Mouse (Mus musculus) heart, postnatal 36 days (tissue): ENCODE measurements around the gene Lpcat3. TPM values are rescaled to one million over a fixed set of nuclear protein-coding genes. Genes with fewer than 3 reads are reported as not detected.
A peak's percentile ranks its signal among the peaks of the same experiment; 100 is the strongest.
"Not testable (repeated sequence)": the region's sequence is repeated elsewhere in the genome, so short reads cannot be mapped to it uniquely, and the experiment has no call there.

Source experiments
- DNase-seq, 2 experiments: peaks; one replicate each; pipeline ENCODE4 v3.0.0; 2021 to 2022
- intact Hi-C: fragments of 180-260 bp; cut with DNase I; formaldehyde crosslinking; loops from one replicate; pipeline ENCODE4 v1.15.1; 2025
- total RNA-seq, 2 experiments: library from RNA; stranded (reverse); gene quantifications; 2 replicates each; pipeline ENCODE4 v1.2.3; 2021

Gene Lpcat3
- total RNA-seq: 10 to 100 TPM; 51.6 TPM

DNA sequence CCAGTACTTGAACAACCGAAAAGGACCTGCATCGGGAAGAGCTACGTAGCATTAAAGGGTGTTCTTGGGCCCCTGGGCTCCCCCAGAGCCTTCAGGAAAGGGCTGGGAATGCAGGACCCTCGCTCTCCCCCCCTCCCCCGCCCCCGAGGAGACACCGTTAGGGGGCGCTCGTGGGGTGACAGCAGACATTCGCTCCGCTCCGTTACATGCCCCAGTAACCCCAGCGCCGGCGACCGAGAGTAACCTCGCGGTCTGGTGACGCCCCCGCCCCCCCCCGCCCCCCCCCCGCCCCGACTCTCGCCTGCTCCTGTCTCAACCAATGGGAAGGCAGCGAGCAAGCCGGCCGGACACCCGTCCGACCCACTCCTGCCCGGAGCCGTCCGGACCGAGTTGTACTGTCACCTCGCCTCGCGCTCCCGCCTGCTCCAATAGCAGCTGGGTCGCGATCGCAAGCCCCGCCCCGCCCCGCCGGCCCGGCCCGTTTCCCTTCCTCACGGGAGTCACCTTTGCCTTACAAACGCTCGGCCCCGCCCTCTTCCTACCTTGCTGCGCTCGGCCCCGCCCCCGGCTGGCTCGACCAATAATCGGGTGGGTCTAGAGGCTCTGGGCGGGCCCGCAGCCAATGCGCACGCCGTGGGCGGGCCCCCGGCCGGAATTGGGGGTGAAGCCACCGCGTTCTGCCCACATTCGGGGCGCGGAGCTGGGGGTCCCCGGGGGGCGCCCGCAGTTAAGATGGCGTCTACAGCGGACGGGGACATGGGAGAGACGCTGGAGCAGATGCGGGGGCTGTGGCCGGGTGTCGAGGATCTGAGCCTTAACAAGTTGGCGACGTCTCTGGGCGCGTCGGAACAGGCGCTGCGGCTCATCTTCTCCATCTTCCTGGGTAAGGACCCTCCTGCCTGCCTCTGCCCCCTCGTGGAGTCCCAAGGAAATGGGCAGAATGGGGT lies at the start of gene Lpcat3:
Lpcat3 (plus strand) TSS at position 551 of the 947 bp plus-strand sequence.
- intact Hi-C loops: loop anchor here (2.0 to 5.0 kb wide), 3 partner anchors 50 to 94 kb away; partner anchors contain the start of genes Atn1, Emg1, Gm45234 and Grcc10
- peak; percentile 98 to 99 for DNase-seq

DNA sequence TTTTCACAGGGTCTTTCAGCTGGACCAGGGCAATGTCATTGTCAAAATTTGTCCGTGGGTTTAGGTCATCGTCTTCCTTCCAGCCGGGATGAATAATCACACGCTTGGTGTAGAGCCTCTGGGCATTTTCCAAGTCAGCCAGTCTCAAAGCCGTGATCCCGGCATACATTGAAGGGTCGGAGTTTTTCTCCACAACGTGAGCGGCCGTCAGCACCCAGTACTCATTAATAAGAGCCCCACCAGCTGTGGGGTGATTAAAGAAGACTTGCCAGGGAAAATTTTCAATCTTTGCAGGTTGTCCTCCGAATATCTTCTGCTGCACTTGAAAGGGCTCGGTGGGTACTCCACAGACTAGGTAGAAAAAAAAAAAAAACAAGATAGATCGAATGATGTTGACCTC lies 37.2 kb upstream of the Lpcat3 start:
- intact Hi-C loops: no loop called here

DNA sequence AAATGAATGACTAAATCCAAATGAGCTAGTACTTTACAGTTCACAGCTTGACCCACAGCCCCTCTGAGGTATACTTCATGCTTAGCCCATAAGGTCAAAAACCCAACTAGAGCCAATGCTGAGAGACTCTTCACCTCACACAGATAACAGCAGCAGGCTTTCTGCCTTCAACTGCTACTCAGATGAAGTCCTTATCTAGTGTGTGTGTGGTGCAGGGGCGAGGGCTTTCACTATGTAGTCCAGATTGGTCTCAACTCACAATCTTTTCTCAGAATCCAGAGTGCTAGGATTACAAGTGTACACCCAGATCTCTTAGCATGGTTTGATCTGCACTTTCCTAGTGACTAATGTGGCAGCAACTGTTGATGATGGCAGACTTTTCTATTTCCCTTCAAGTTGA lies 36.6 kb upstream of the Lpcat3 start:
- DNase-seq, intact Hi-C loops: not testable (repeated sequence)

More for the DNA sequence above, 37.2 kb upstream of the Lpcat3 start:
- no peak for DNase-seq

DNA sequence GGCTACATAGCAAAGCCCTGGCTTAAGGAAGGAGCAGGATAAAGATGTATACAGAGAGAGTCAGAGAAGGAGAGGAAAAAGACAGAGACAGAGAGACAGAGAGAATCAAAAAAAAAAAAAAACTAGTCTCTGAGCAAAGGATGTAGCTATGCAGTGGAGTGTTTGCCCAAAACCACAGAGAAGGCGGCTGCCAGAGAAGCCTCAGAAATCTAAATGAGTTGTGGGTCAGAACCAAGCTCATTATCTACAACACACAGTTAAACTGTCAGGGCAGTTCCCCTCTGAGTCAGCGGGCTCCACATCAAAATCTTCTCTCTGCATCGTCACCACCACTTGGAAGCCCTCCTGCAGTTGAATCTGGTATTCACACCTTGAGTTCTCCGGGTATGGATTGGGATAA lies 32.1 kb upstream of the Lpcat3 start:
- no peak for DNase-seq
- intact Hi-C loops: no loop called here

DNA sequence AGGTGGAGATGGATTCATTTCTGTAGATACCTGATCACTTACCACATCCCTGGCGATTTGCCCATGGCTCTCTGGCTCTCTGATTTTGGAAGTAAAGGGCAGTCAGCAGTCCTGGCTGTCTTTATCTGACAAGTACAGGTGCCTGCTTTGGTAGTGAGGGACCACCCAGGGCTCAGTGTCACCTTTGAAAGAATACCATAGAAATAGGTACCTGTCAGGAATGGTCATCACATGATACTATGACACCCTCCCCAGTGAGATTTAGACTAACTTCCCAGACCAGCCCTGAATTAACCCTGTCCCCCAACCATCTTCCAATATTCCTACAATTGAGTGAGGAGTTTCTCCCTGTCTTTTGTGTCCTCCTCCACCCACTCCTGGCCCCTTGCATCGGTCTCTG lies 26.8 kb upstream of the Lpcat3 start, which contains the start of gene C1s2:
C1s2 (minus strand) TSS at position 101 of the 400 bp plus-strand sequence.
- DNase-seq, intact Hi-C loops: not testable (repeated sequence)

DNA sequence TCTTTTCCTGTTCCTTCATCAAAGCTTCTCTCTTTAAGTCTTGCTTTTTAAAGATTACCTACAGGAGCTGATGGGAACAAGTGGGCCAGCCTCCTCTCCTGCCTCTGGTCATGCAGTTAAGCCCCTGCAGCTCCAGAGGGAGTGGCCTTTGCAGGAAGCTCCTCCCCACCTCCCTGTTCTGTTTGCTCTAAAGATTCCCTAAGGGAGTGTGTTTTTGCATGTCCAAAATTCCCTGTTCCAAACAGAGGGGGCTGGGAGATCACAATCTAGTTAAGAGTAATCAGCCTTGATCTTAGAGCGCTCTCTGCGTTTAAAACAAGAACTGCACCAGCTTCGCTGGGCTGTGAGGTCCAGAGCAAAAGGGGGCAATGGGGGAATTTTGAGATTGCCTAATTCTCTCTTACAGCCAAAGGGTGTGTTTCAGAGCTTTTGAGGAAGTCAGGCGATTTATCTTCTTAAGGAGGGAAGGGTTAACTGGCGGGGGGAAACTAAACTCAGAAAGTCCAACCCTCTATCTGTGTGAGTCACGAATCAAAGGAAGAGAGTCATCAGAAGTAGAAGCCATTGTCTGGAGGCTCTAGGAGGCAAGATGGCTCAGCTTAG lies 25.9 kb upstream of the Lpcat3 start:
- intact Hi-C loops: loop anchor here (1.0 kb wide), 1 partner anchor 67 kb away; the partner anchor contains the start of gene C1rb
- not testable (repeated sequence) for DNase-seq

DNA sequence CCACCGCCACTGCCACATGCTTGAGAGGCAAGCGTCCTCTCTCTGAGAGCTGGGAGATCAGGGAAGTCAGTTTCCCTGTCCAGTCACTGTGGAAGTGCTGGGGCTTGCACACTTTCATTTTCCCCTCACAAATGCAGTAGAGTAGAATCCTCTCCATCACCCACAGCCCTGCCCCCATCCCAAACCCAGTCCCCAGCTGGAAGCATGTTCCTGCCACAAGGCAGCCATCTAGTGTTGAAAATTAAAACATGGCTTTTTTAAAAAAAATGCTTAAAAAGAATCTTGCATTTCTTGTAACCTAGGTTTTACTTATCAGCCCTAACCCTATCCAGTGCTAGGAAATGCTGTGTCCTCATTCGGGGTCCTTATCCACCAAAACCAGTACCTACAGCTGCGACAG lies 22.8 kb upstream of the Lpcat3 start:
- intact Hi-C loops: loop anchor here (2.0 kb wide), 2 partner anchors 63 to 97 kb away; no protein-coding TSS in a partner anchor
- DNase-seq: no peak

DNA sequence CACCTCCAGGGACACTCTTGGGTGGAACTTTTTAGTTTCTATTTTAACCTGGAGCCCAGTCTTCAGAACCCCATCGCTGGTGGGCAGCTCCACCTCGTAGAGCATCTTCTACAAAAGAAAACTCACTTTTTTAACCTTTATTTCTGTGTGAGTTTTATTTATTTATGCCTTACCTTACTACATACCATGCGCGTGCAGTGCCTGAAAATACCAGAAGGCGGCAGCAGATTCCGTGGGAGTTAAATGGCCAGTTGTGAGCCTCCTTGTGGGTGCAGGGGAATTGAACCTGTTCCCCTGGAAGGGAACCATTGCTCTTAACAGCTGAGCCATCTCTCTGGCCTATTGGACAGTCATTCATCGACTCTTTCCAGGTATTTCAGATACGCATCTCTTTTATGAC lies 21.8 kb upstream of the Lpcat3 start:
- DNase-seq: peak; percentile 73 to 84
- intact Hi-C loops: loop anchor here (1.0 to 2.0 kb wide), 3 partner anchors 62 to 118 kb away; no protein-coding TSS in a partner anchor

DNA sequence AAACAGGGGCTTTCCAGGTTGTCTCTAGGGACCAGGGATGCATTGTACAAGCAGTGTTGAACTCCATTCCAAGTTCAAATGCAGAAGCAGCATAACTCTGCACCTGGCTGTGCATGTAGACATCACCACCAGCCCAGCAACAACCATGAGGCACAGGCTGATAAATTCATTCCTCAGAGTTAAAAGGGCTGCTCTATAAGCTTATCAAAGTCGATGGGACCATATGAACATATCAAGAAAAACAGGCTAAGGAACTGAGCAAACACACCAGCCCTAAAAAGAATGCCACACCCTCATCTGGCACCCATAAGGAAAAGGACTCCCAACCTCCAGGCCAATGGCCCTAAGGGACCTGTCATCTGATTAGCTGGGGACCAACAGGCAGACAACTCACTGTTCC lies 16.4 kb upstream of the Lpcat3 start:
- no peak for DNase-seq
- intact Hi-C loops: no loop called here

DNA sequence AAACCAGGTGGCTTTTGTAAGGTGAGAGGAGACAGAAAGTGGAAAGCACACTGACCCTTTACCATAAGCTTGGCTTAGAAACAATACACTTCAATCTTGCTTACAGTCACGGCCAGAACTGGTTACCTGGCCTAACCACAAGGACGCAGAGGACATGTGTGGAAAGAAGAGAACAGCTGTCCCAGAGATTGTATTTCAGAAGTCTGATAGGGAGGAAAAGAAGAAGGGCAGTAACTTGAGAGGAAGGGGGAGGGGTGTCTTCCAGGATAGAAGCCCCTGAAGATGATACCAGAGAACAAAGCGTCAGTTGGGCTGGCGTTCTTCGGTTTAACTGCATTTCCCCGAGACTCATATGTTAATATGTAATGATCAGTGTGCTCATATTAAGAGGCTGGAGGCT lies 6.9 kb upstream of the Lpcat3 start:
- intact Hi-C loops: no loop called here
- no peak for DNase-seq

DNA sequence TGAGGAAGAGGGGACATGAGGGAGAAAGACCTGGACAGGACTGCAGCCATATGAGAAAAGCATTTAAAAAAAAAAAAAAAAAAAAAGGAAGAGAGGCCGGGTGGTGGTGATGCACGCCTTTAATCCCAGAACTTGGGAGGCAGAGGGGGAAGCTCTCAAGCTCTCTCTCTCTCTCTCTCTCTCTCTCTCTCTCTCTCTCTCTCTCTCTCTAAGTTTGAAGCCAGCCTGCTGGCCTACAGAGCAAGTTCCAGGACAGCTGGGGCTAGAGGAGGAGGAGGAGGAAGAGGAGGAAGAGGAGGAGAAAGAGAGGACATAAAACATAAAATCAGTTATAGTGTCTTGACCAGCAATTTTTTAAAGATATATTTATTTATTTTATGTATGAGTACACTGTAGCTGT lies 4.8 kb upstream of the Lpcat3 start:
- intact Hi-C loops: no loop called here
- no peak for DNase-seq

DNA sequence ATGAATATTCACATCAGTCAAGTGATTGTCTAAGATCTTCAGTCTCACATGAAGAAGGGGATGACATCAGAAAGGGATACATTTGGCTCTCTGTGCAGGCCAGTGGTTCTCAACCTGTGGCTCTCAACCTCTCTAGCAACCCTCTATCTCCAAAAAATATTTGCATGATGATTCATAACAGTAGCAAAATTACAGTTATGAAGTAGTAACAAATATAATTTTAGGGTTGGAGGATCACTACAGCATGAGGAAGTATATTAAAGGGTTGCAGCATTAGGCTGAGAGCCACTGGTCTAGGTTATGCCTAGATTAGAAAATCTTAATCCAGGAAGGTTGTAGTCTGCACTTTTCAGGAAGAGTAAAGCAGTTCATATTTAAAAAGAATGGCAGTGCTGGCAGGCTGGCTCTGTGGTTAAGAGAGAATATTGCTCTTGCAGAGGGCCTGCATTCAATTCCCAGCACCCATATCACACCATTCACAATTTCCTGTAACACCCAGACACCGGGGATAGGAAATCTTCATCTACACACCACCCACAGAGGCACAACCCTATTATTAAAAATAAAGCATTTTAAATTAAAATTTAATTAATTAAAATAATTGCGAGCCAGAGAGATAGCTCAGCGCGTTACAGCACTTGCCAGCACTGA lies 1.5 kb upstream of the Lpcat3 start:
- intact Hi-C loops: loop anchor here (5.0 kb wide), 1 partner anchor 81 kb away; the partner anchor contains the start of gene Grcc10
- DNase-seq: no peak

DNA sequence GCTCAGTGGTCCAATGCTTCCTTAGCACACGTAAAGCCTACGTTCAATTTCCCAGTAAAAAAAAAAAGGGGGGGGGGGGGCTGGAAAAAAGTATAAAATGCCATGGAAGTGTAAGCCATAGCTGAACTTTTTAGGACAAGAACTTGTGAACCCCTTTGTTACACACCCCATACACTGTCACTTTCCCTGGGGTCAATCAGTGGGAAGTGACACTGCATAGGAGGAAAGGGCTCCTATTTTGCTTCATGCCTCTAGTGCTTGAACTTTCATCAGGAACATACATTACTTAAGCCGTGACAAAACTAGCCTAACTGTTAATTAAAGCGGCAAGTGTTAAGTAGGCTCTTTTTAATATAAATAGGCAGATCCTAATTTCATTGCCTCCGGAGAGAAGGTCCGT lies 832 bp upstream of the Lpcat3 start:
- DNase-seq: no peak
- intact Hi-C loops: loop anchor here (2.0 to 5.0 kb wide), 3 partner anchors 51 to 95 kb away; partner anchors contain the start of genes Atn1, Emg1, Gm45234 and Grcc10

DNA sequence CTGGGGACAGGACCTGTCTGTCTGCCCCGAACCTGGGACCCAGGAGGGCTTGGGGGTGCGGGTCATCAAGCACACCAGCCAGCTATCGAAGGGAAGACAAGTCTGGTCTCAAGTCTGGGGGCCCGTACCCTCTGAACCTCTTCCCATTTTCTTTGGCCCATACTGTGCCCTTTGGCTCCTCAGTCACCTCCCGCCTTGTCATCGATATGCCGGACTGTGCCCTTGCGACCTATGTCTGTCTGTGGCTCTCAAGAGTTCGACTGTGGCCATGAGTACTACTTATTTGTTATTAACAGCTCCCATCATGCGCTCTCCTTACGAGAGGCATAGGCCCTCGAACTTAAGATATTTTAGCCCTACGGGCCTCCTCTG lies 583 bp downstream of the Lpcat3 start:
- intact Hi-C loops: loop anchor here (2.0 to 5.0 kb wide), 3 partner anchors 49 to 93 kb away; partner anchors contain the start of genes Atn1, Emg1, Gm45234 and Grcc10
- no peak for DNase-seq

DNA sequence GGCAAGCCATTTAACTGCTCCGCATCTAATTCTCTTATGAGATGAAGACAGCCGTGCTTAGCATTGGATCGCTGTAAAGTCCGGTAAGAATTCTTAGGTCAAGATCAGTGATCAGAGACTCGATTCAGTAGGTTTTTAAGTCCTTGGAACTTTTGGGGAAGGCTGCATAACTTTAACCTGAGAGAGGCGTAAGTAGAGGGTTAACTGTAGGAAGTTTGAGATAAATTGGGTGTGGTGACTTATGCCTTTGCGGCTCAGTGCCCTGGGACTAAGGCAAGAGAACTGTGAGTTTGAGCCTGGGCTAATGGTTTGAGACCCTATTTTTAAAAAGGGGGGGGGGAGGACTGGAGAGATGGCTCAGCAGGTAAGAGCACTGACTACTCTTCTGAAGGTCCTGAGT lies 1.4 kb downstream of the Lpcat3 start:
- intact Hi-C loops: loop anchor here (5.0 kb wide), 1 partner anchor 78 kb away; the partner anchor contains the start of gene Grcc10
- no peak for DNase-seq

DNA sequence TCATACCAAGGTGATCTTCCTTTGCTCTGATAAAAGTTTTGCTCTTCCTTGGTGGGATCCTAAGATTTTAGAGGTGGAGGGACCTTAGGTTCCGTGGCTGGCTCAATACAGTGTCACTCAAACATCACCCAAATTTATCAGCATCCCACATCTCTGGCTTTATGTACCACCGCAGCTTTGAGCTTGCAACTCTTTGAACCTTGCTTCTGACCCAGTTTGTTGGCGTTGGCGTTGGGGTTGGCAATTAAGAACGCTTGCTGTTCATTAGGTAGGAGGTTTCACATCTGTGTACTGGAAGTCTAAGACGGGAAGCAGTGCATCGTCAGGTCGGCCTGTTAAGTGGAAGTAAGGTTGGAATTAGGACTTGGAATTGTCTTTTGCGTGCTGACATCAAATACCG lies 2.2 kb downstream of the Lpcat3 start:
- intact Hi-C loops: no loop called here
- DNase-seq: no peak

DNA sequence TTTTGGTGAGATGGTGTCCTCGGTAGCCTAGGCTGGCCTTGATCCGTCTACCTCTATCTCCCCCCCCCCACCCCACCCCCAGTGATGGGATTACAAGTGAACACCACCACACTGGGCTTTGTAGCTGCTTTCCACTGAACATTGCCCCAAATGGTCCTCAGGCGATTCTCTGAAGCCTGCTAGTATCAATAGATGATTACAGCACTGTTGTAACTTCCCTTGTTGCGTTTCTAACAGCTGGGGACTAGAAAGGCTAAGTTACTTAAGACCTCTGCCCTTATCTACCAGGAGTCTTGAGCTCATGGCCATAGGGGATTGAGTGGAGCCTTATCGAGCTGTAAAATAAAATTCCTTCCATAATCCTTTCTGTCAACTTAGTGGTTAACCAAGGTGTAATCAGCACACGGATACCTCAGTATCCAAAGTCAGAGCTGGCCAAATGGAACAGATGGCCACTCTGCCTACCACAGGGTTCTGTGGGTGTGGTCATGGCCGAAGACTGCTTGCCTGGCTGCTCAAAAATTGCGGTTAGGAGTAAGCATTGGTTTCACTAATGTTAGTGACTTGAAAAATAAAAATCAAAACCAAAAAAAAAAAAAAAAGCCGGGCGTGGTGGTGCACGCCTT lies 6.5 kb downstream of the Lpcat3 start:
- intact Hi-C loops: no loop called here
- no peak for DNase-seq

DNA sequence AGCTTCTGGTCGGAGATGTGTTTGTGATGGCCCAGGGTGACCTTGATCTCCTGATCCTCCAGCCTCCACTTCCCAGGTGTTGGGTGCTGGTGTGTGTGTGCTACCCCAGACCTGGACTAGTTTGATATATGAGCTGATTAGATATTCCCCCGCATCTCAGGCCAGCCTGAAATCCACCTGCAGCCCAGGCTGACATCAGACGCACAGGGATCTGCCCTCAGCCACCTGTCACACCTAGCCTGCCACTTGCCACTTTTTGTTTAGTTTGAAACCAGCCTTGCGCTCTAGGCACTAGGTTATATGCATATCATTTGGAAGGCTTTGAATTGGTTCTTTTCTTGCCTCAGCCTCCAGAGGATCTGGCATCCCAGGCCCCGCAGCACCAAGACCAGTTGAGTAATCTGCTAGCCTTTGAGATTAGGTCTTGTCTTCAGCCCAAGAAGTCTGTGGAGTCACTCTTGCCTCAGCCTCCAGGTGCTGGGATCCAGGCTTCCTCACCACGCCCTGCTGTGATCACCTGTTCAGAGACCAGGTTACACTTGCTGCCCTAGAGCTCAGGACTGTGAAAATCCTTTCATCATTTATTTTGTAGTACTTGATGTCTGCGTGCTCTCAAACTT lies 7.6 kb downstream of the Lpcat3 start:
- intact Hi-C loops: no loop called here
- DNase-seq: no peak

DNA sequence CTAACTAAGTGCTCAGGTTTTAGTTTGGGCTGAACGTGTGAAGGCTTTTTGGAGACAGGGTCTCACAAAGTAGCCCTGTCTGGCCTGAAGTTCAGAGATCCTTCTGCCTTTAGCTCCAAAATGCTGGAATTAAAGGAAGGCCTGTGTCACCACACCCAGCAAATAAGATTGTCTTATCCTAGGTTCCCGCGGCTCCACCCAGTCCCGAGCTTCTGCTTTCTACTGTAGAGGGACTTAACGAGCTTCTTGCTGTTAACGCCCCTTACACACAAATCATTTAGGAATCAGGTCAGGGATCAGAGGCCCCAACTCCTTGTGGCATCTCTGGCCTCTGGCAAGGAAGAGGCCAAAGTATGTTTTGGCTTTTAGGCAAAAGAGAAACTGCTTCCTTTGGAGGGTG lies 9.3 kb downstream of the Lpcat3 start:
- no peak for DNase-seq
- intact Hi-C loops: no loop called here

DNA sequence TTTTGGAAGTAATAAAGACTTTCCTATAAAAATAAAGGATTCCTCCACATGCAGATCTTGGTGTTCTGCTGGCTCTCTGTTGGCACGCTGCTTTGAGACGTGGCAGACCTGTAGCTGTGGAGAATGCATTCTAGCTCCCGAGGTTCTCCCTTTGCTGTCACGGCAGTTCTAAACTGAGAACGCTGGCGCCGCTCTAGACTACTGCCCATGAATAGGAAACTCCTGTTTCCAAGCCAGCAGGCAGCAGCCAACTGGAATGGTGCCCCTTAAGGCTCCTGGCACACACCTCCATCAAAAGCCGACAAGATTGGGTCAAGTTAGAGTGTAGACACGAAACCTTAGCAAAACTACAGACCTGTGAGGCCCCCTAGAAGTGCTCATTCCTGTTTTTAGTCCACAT lies 10.8 kb downstream of the Lpcat3 start:
- intact Hi-C loops: no loop called here
- DNase-seq: peak; percentile 51 to 53
